Mouse (Mus musculus): ENCODE measurements at regions not wholly inside any gene's neighbourhood (a gene's known extent, or its start where the extent isn't known, plus 50 kb on each side); places are given as distances from the start of the nearest gene placed in this dataset.

- TF ChIP-seq FLI1 (IDR thresholded peaks at IDR 0.05; ENCODE audit: low read length) (no peak), GATA1 (IDR thresholded peaks at IDR 0.05; ENCODE audit: borderline replicate concordance, low read length) (no peak)
- Histone ChIP-seq H3K4me1 (no peaks in the 10 kb centered on the region), H3K4me3 (replicated peaks) (no peak overlapping the region), H3K9me3 (no peaks in the 10 kb centered on the region), H3K36me3 (replicated peaks; ENCODE audit: low read length) (no peaks in the 10 kb centered on the region), H3K27me3 (replicated peaks) (no peaks in the 10 kb centered on the region)
Observed at GRCm38 (mm10) chr15:61239414-61239813, 316.6 kb upstream of the A1bg start.

DNA sequence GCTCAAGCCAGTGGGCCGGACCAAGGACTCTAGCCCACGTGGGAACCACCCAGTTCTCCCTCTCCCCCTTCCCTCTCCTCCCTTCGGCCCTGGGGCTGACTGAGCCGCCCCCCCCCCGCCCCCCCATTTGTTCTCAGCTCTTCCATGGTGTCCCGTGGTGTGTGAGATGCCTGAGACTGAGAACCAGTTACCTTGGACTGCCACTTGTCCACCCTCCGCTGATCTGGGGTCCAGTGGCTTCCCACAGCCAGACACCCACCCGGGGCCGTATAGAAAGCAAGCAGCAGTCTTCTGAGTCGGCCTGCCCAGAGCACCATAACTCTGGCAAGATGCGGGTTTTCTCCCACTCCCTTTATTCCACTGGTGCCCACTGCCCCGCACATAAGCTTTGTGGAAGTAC is 316.2 kb upstream of the A1bg start:
- TF ChIP-seq GATA1 (IDR thresholded peaks at IDR 0.05; ENCODE audit: borderline replicate concordance, low read length) (no peak), FLI1 (IDR thresholded peaks at IDR 0.05; ENCODE audit: low read length) (no peak)
- Histone ChIP-seq H3K4me1 (no peaks in the 10 kb centered on the region), H3K9me3 (no peaks in the 10 kb centered on the region), H3K36me3 (replicated peaks; ENCODE audit: low read length) (no peaks in the 10 kb centered on the region), H3K27me3 (replicated peaks) (no peaks in the 10 kb centered on the region), H3K4me3 (replicated peaks) (no peak overlapping the region)

GRCm38 (mm10) chr15:61229579-61229978 is 306.8 kb upstream of the A1bg start:
- H3K4me1 ChIP-seq, result no peaks in the 10 kb centered on the region
- no peak for TF ChIP-seq FLI1 (IDR thresholded peaks at IDR 0.05; ENCODE audit: low read length)
- no peak for TF ChIP-seq GATA1 (IDR thresholded peaks at IDR 0.05; ENCODE audit: borderline replicate concordance, low read length)
- no peaks in the 10 kb centered on the region for H3K9me3 ChIP-seq
- H3K4me3 ChIP-seq (replicated peaks), result no peak overlapping the region
- no peaks in the 10 kb centered on the region for H3K36me3 ChIP-seq (replicated peaks; ENCODE audit: low read length)
- H3K27me3 ChIP-seq (replicated peaks), result no peaks in the 10 kb centered on the region

DNA sequence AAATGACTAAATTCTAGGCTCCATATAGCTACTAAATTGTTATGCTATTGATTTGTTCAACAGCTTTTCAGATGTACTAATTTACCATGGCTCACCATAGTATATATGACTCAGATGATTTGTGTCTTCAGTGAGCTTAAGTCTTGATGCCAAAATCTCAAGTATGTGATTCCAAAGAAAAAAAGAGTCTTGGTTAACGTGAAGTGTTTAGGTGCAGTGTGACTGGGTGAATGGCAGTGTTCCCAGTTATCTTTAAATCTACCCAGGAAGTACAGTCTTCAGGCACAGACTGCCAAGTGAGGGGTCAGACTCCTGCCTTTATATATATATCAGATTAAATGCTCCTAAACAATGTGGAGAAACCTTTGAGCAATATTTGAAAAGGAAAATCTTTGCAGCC is 300.1 kb upstream of the A1bg start:
- Histone ChIP-seq H3K4me3 (replicated peaks) (no peak overlapping the region), H3K9me3 (0 out of 2 replicates have a peak, but pooled peaks cover 2% of the 10 kb centered on the region), H3K27me3 (replicated peaks) (no peaks in the 10 kb centered on the region), H3K4me1 (no peaks in the 10 kb centered on the region), H3K36me3 (replicated peaks; ENCODE audit: low read length) (no peaks in the 10 kb centered on the region)
- TF ChIP-seq GATA1 (IDR thresholded peaks at IDR 0.05; ENCODE audit: borderline replicate concordance, low read length) (no peak), FLI1 (IDR thresholded peaks at IDR 0.05; ENCODE audit: low read length) (no peak)

- H3K4me1 ChIP-seq, result no peaks in the 10 kb centered on the region
- H3K36me3 ChIP-seq (replicated peaks; ENCODE audit: low read length), result no peaks in the 10 kb centered on the region
- TF ChIP-seq FLI1 (IDR thresholded peaks at IDR 0.05; ENCODE audit: low read length) (no peak), GATA1 (IDR thresholded peaks at IDR 0.05; ENCODE audit: borderline replicate concordance, low read length) (no peak)
- no peaks in the 10 kb centered on the region for H3K27me3 ChIP-seq (replicated peaks)
- no peak overlapping the region for H3K4me3 ChIP-seq (replicated peaks)
- H3K9me3 ChIP-seq, result no peaks in the 10 kb centered on the region
Observed at GRCm38 (mm10) chr15:61210161-61210560, 287.3 kb upstream of the A1bg start.

GRCm38 (mm10) chr15:61189981-61190380 is 267.2 kb upstream of the A1bg start:
- Histone ChIP-seq H3K36me3 (replicated peaks; ENCODE audit: low read length) (no peaks in the 10 kb centered on the region), H3K27me3 (replicated peaks) (no peaks in the 10 kb centered on the region), H3K9me3 (no peaks in the 10 kb centered on the region), H3K4me1 (peaks cover 8% of the 10 kb centered on the region), H3K4me3 (replicated peaks) (no peak overlapping the region)
- TF ChIP-seq FLI1 (IDR thresholded peaks at IDR 0.05; ENCODE audit: low read length), result no peak
- no peak for TF ChIP-seq GATA1 (IDR thresholded peaks at IDR 0.05; ENCODE audit: borderline replicate concordance, low read length)

GRCm38 (mm10) chr15:61189481-61189880 is 266.7 kb upstream of the A1bg start:
- peaks cover 6% of the 10 kb centered on the region for H3K4me1 ChIP-seq
- no peaks in the 10 kb centered on the region for H3K9me3 ChIP-seq
- no peak overlapping the region for H3K4me3 ChIP-seq (replicated peaks)
- H3K36me3 ChIP-seq (replicated peaks; ENCODE audit: low read length), result no peaks in the 10 kb centered on the region
- H3K27me3 ChIP-seq (replicated peaks), result no peaks in the 10 kb centered on the region
- no peak for TF ChIP-seq GATA1 (IDR thresholded peaks at IDR 0.05; ENCODE audit: borderline replicate concordance, low read length)
- TF ChIP-seq FLI1 (IDR thresholded peaks at IDR 0.05; ENCODE audit: low read length), result no peak

DNA sequence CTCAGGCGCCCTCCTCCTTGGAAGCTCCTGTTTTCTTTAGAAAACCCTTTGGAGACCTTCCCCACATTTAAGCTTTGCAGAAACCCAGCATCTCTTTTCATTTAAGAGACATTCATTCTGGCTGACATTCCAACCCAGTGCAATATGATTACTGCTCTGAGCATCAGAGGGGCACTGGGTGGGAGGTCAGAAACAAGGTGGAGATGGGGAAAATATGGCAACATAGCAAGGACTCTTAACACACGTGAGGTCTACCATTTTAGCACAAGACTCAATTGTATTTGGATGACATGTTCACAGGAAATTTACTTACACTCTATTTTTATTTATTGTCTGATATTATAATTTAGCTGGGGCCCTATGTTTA is 261.8 kb upstream of the A1bg start:
- Histone ChIP-seq H3K9me3 (no peaks in the 10 kb centered on the region), H3K36me3 (replicated peaks; ENCODE audit: low read length) (no peaks in the 10 kb centered on the region), H3K4me1 (no peaks in the 10 kb centered on the region), H3K4me3 (replicated peaks) (no peak overlapping the region), H3K27me3 (replicated peaks) (no peaks in the 10 kb centered on the region)
- TF ChIP-seq GATA1 (IDR thresholded peaks at IDR 0.05; ENCODE audit: borderline replicate concordance, low read length), result no peak
- no peak for TF ChIP-seq FLI1 (IDR thresholded peaks at IDR 0.05; ENCODE audit: low read length)

DNA sequence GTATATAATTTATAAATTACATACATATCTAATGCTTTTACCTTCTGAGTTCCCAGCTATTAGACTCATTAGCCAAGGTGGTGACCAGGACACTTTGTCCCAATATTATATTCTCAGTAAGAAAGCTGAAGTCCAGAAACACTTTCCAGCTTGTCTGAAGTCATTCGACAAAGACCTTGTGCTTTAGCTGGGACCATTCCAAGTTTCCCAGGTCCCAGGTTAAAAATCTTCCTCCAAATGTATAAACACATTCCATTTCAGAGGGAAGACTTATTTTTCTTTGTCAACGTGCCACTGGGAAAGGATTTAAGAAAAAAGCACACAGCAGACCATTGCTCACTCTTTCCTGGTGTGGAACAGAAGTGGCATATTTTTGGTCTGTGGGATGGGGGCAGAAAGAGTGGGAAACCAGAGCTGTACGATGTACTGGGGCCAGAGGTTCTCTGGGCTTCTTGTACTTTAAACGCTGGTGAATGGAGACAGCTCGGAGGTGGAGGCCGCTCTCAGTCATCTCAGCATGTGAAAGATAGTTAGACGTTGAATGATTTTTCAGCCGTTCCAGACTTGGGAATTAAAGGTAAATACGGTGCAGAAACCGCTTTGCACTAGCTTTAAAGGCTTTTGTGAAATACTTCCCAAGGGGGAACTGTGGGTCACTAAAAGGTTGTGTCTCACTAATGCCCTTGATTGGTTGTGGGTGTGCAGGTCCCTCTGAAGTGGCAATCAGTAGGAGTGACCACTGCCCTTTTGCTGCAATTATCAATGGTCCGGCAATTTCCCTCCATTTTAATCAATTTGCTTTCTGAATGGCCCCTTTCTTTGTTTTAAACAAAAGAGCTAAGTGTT is 261.2 kb upstream of the A1bg start:
- no peaks in the 10 kb centered on the region for H3K36me3 ChIP-seq (replicated peaks; ENCODE audit: low read length)
- H3K27me3 ChIP-seq (replicated peaks), result no peaks in the 10 kb centered on the region
- H3K4me1 ChIP-seq, result no peaks in the 10 kb centered on the region
- H3K4me3 ChIP-seq (replicated peaks), result no peak overlapping the region
- no peak for TF ChIP-seq FLI1 (IDR thresholded peaks at IDR 0.05; ENCODE audit: low read length)
- no peak for TF ChIP-seq GATA1 (IDR thresholded peaks at IDR 0.05; ENCODE audit: borderline replicate concordance, low read length)
- H3K9me3 ChIP-seq, result no peaks in the 10 kb centered on the region

DNA sequence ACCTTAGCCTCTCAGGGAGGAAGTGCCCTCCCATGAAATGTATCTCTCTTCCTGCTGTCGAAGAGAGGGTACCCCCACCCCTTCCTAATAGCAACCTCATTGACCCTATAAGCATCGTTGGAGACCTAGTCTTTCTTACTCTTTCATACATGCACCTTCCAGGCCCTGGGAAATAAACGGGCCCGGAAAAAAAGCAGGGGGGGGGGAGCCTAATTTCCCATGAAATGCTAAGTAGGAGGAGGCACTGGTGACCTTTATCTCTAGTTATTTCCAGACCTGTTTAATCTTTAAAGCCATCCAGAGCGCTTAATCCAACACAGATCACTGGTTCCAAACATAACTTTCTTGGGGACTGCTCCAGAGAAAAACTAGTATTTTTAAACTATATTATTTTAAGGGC is 260.5 kb upstream of the A1bg start:
- Histone ChIP-seq H3K36me3 (replicated peaks; ENCODE audit: low read length) (no peaks in the 10 kb centered on the region), H3K4me1 (no peaks in the 10 kb centered on the region), H3K4me3 (replicated peaks) (no peak overlapping the region), H3K27me3 (replicated peaks) (no peaks in the 10 kb centered on the region), H3K9me3 (no peaks in the 10 kb centered on the region)
- TF ChIP-seq GATA1 (IDR thresholded peaks at IDR 0.05; ENCODE audit: borderline replicate concordance, low read length) (no peak), FLI1 (IDR thresholded peaks at IDR 0.05; ENCODE audit: low read length) (no peak)

Data from megakaryocyte, embryonic 14.5 days (primary cell).